Mouse (Mus musculus): ENCODE measurements around the gene Ifitm3. TPM values are rescaled to one million over a fixed set of nuclear protein-coding genes. Genes with fewer than 3 reads are reported as not detected.

Gene Ifitm3
- polyA plus RNA-seq, 1 experiment: 15.2 TPM

- H3K27ac ChIP-seq (ENCODE audit: control insufficient read depth, insufficient read depth, low read depth, low read length): no peak overlapping the region
- H3K4me1 ChIP-seq (ENCODE audit: control insufficient read depth, insufficient read depth, low read length): no peaks in the 10 kb centered on the region
- no peaks in the 10 kb centered on the region for H3K27me3 ChIP-seq (ENCODE audit: control insufficient read depth, insufficient read depth, low read length)
- H3K4me3 ChIP-seq (ENCODE audit: control insufficient read depth, low read depth, low read length): no peak overlapping the region
- no peak for TF ChIP-seq CTCF (IDR thresholded peaks at IDR 0.05; ENCODE audit: control insufficient read depth, insufficient read depth, insufficient replicate concordance, low read depth, low read length)
- no peak for TF ChIP-seq POLR2A (IDR thresholded peaks at IDR 0.05; ENCODE audit: control insufficient read depth, low read depth, low read length)
- no peaks in the 10 kb centered on the region for H3K36me3 ChIP-seq (ENCODE audit: control insufficient read depth, insufficient read depth, low read length)
These were observed 11.5 kb downstream of the Ifitm3 start for GRCm38 (mm10) chr7:140998853-140999700.

GRCm38 (mm10) chr7:140997817-140998216 is 12.8 kb downstream of the Ifitm3 start:
- no peaks in the 10 kb centered on the region for H3K36me3 ChIP-seq (ENCODE audit: control insufficient read depth, insufficient read depth, low read length)
- TF ChIP-seq POLR2A (IDR thresholded peaks at IDR 0.05; ENCODE audit: control insufficient read depth, low read depth, low read length) (no peak), CTCF (IDR thresholded peaks at IDR 0.05; ENCODE audit: control insufficient read depth, insufficient read depth, insufficient replicate concordance, low read depth, low read length) (no peak)
- no peaks in the 10 kb centered on the region for H3K4me1 ChIP-seq (ENCODE audit: control insufficient read depth, insufficient read depth, low read length)
- no peaks in the 10 kb centered on the region for H3K27me3 ChIP-seq (ENCODE audit: control insufficient read depth, insufficient read depth, low read length)
- H3K4me3 ChIP-seq (ENCODE audit: control insufficient read depth, low read depth, low read length): no peak overlapping the region
- no peak overlapping the region for H3K27ac ChIP-seq (ENCODE audit: control insufficient read depth, insufficient read depth, low read depth, low read length)

- Histone ChIP-seq H3K27me3 (ENCODE audit: control insufficient read depth, insufficient read depth, low read length) (no peaks in the 10 kb centered on the region), H3K4me1 (ENCODE audit: control insufficient read depth, insufficient read depth, low read length) (peaks cover 6% of the 10 kb centered on the region), H3K36me3 (ENCODE audit: control insufficient read depth, insufficient read depth, low read length) (no peaks in the 10 kb centered on the region), H3K27ac (ENCODE audit: control insufficient read depth, insufficient read depth, low read depth, low read length) (no peak overlapping the region), H3K4me3 (ENCODE audit: control insufficient read depth, low read depth, low read length) (no peak overlapping the region)
- TF ChIP-seq POLR2A (IDR thresholded peaks at IDR 0.05; ENCODE audit: control insufficient read depth, low read depth, low read length) (no peak), CTCF (IDR thresholded peaks at IDR 0.05; ENCODE audit: control insufficient read depth, insufficient read depth, insufficient replicate concordance, low read depth, low read length) (no peak)
These were observed 19.4 kb downstream of the Ifitm3 start for GRCm38 (mm10) chr7:140991117-140991689.

- no peak for TF ChIP-seq CTCF (IDR thresholded peaks at IDR 0.05; ENCODE audit: control insufficient read depth, insufficient read depth, insufficient replicate concordance, low read depth, low read length)
- TF ChIP-seq POLR2A (IDR thresholded peaks at IDR 0.05; ENCODE audit: control insufficient read depth, low read depth, low read length): no peak
- Histone ChIP-seq H3K27ac (ENCODE audit: control insufficient read depth, insufficient read depth, low read depth, low read length) (no peak overlapping the region), H3K36me3 (ENCODE audit: control insufficient read depth, insufficient read depth, low read length) (no peaks in the 10 kb centered on the region), H3K4me1 (ENCODE audit: control insufficient read depth, insufficient read depth, low read length) (peaks cover 6% of the 10 kb centered on the region), H3K27me3 (ENCODE audit: control insufficient read depth, insufficient read depth, low read length) (no peaks in the 10 kb centered on the region), H3K4me3 (ENCODE audit: control insufficient read depth, low read depth, low read length) (no peak overlapping the region)
These were observed 19.9 kb downstream of the Ifitm3 start for GRCm38 (mm10) chr7:140990622-140991021.

- peaks cover 6% of the 10 kb centered on the region for H3K4me1 ChIP-seq (ENCODE audit: control insufficient read depth, insufficient read depth, low read length)
- no peaks in the 10 kb centered on the region for H3K27me3 ChIP-seq (ENCODE audit: control insufficient read depth, insufficient read depth, low read length)
- no peaks in the 10 kb centered on the region for H3K36me3 ChIP-seq (ENCODE audit: control insufficient read depth, insufficient read depth, low read length)
- H3K27ac ChIP-seq (ENCODE audit: control insufficient read depth, insufficient read depth, low read depth, low read length): no peak overlapping the region
- peak overlapping the region; percentile 44 for H3K4me3 ChIP-seq (ENCODE audit: control insufficient read depth, low read depth, low read length)
- no peak for TF ChIP-seq POLR2A (IDR thresholded peaks at IDR 0.05; ENCODE audit: control insufficient read depth, low read depth, low read length)
- TF ChIP-seq CTCF (IDR thresholded peaks at IDR 0.05; ENCODE audit: control insufficient read depth, insufficient read depth, insufficient replicate concordance, low read depth, low read length): no peak
These were observed 20.4 kb downstream of the Ifitm3 start for GRCm38 (mm10) chr7:140990185-140990584.

GRCm38 (mm10) chr7:140989022-140989421 is 21.5 kb downstream of the Ifitm3 start:
- TF ChIP-seq POLR2A (IDR thresholded peaks at IDR 0.05; ENCODE audit: control insufficient read depth, low read depth, low read length): no peak
- H3K4me1 ChIP-seq (ENCODE audit: control insufficient read depth, insufficient read depth, low read length): peaks cover 6% of the 10 kb centered on the region
- H3K27ac ChIP-seq (ENCODE audit: control insufficient read depth, insufficient read depth, low read depth, low read length): no peak overlapping the region
- H3K4me3 ChIP-seq (ENCODE audit: control insufficient read depth, low read depth, low read length): no peak overlapping the region
- H3K27me3 ChIP-seq (ENCODE audit: control insufficient read depth, insufficient read depth, low read length): no peaks in the 10 kb centered on the region
- no peaks in the 10 kb centered on the region for H3K36me3 ChIP-seq (ENCODE audit: control insufficient read depth, insufficient read depth, low read length)

- no peak overlapping the region for H3K27ac ChIP-seq (ENCODE audit: control insufficient read depth, insufficient read depth, low read depth, low read length)
These were observed 23.1 kb downstream of the Ifitm3 start for GRCm38 (mm10) chr7:140987182-140988138.

More at GRCm38 (mm10) chr7:140987182-140988138, 23.1 kb downstream of the Ifitm3 start:
- no peaks in the 10 kb centered on the region for H3K36me3 ChIP-seq (ENCODE audit: control insufficient read depth, insufficient read depth, low read length)
- no peak for TF ChIP-seq CTCF (IDR thresholded peaks at IDR 0.05; ENCODE audit: control insufficient read depth, insufficient read depth, insufficient replicate concordance, low read depth, low read length)
- no peak for TF ChIP-seq POLR2A (IDR thresholded peaks at IDR 0.05; ENCODE audit: control insufficient read depth, low read depth, low read length)
- no peaks in the 10 kb centered on the region for H3K27me3 ChIP-seq (ENCODE audit: control insufficient read depth, insufficient read depth, low read length)
- no peak overlapping the region for H3K4me3 ChIP-seq (ENCODE audit: control insufficient read depth, low read depth, low read length)
- H3K4me1 ChIP-seq (ENCODE audit: control insufficient read depth, insufficient read depth, low read length): peaks cover 6% of the 10 kb centered on the region
